Mouse (Mus musculus): ENCODE measurements at regions not wholly inside any gene's neighbourhood (a gene's known extent, or its start where the extent isn't known, plus 50 kb on each side); places are given as distances from the start of the nearest gene placed in this dataset.
"Not testable (repeated sequence)": the region's sequence is repeated elsewhere in the genome, so short reads cannot be mapped to it uniquely, and the experiment has no call there.

- DNase-seq (ENCODE audit: low read depth, low spot score), result peak; percentile 21
Measured at GRCm38 (mm10) chr4:49958275-49958674, 112.7 kb upstream of the Grin3a start.

GRCm38 (mm10) chr4:49956855-49957254 lies 111.3 kb upstream of the Grin3a start:
- DNase-seq (ENCODE audit: low read depth, low spot score), result no peak

GRCm38 (mm10) chr4:49946306-49946705 lies 100.8 kb upstream of the Grin3a start:
- no peak for DNase-seq (ENCODE audit: low read depth, low spot score)

GRCm38 (mm10) chr4:49937471-49937870 lies 91.9 kb upstream of the Grin3a start:
- DNase-seq (ENCODE audit: low read depth, low spot score), result no peak

GRCm38 (mm10) chr4:49929636-49930035 lies 84.1 kb upstream of the Grin3a start:
- DNase-seq (ENCODE audit: low read depth, low spot score), result not testable (repeated sequence)

- no peak for DNase-seq (ENCODE audit: low read depth, low spot score)
Measured at GRCm38 (mm10) chr4:49927045-49927444, 81.5 kb upstream of the Grin3a start.

- DNase-seq (ENCODE audit: low read depth, low spot score), result no peak
Measured at GRCm38 (mm10) chr4:49914221-49914620, 68.7 kb upstream of the Grin3a start.

GRCm38 (mm10) chr4:49913636-49914035 lies 68.1 kb upstream of the Grin3a start:
- no peak for DNase-seq (ENCODE audit: low read depth, low spot score)

Measured in A20 (cell line).